Mouse (Mus musculus) testis, adult 2 months (tissue): ENCODE data around the gene Klhdc4. TPM values are rescaled to one million over a fixed set of nuclear protein-coding genes. Genes with fewer than 3 reads are reported as not detected.

Experiments
- H3K27ac ChIP-seq: fragments of 200-500 bp; 2 replicates; pipeline ENCODE4 v1.5.1; 2012; ENCODE audit warnings: low read depth, low read length; ENCODE audit not compliant: control insufficient read depth, insufficient read depth
- H3K27me3 ChIP-seq: fragments of 200-500 bp; 2 replicates; pipeline ENCODE4 v1.6.1; 2012; ENCODE audit warnings: mild to moderate bottlenecking, low read length, moderate library complexity; ENCODE audit not compliant: control insufficient read depth, insufficient read depth
- H3K36me3 ChIP-seq: fragments of 200-500 bp; 2 replicates; pipeline ENCODE4 v1.6.1; 2012; ENCODE audit warnings: mild to moderate bottlenecking, low read length; ENCODE audit not compliant: control insufficient read depth, insufficient read depth
- H3K4me1 ChIP-seq: fragments of 200-500 bp; 2 replicates; pipeline ENCODE4 v1.6.1; 2012; ENCODE audit warnings: low read length; ENCODE audit not compliant: control insufficient read depth, insufficient read depth
- H3K4me3 ChIP-seq: fragments of 200-500 bp; 2 replicates; pipeline ENCODE4 v1.5.1; 2012; ENCODE audit warnings: low read depth, mild to moderate bottlenecking, low read length, moderate library complexity, mixed read lengths; ENCODE audit not compliant: control insufficient read depth
- CTCF ChIP-seq: fragments of 200-500 bp; IDR thresholded peaks from 2 replicates; pipeline ENCODE4 v1.5.1; 2012; ENCODE audit warnings: low read depth, mild to moderate bottlenecking, inconsistent platforms, low read length, moderate library complexity; ENCODE audit not compliant: control insufficient read depth, insufficient read depth, insufficient replicate concordance
- POLR2A ChIP-seq: fragments of 200-500 bp; IDR thresholded peaks from 2 replicates; pipeline ENCODE4 v1.6.1; 2012; ENCODE audit warnings: low read depth, mild to moderate bottlenecking, inconsistent platforms, low read length, moderate library complexity; ENCODE audit not compliant: control insufficient read depth
- polyA plus RNA-seq: library from polyadenylated mRNA; depleted of rRNA; stranded (reverse); fragments of >200 nt; gene quantifications from 2 replicates; pipeline ENCODE4 v1.2.3, GENCODE M21; 2012

Gene Klhdc4
- polyA plus RNA-seq, 1 experiment: 13.6 TPM

DNA sequence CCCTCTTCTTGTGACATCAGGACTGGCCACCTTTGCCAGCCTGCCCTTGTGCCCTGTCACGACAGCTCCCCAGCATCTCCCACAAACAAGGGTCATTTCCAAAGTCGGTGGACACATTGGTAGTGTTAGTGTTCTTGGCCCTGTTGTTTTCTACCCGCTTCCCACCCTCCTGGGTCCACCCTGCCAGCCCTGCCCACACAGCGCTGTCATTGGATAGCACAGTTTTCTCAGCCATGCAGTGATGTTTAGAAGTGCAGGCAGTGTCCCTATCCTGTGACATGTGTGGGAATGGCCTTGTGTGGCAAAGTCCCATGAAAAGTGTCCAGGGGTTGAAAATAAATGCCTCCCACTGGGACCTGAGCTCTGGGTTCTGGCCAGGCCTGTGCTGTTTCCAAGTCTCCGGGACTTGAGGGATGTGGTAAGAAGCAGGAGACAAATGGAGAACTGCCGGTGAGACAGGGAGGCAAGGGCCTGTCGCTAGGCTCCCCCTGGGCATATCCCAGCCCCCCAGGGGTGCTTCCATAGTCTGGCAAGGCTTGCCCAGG is 63.7 kb downstream of the Klhdc4 start:
- Histone ChIP-seq H3K36me3 (no peaks in the 10 kb centered on the region), H3K27ac (no peak overlapping the region), H3K4me3 (no peak overlapping the region), H3K27me3 (no peaks in the 10 kb centered on the region), H3K4me1 (peaks cover 10% of the 10 kb centered on the region)
- TF ChIP-seq POLR2A (no peak), CTCF (no peak)

DNA sequence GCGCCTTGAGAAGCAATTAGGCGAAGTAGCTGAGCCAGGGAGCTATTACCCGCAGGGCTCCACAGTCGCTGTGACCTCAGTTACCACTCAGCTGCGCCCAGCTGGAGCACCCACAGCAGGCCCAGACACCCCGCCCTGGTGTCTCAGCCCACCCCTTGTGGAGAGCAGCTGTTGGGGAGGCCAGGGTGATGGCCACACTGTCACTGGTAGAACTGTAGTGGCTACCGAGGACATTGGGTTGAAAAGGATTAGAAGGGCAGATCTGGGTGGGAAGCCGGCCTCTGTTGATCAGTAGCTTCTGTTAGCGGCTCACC is 65.7 kb downstream of the Klhdc4 start:
- no peaks in the 10 kb centered on the region for H3K27me3 ChIP-seq

DNA sequence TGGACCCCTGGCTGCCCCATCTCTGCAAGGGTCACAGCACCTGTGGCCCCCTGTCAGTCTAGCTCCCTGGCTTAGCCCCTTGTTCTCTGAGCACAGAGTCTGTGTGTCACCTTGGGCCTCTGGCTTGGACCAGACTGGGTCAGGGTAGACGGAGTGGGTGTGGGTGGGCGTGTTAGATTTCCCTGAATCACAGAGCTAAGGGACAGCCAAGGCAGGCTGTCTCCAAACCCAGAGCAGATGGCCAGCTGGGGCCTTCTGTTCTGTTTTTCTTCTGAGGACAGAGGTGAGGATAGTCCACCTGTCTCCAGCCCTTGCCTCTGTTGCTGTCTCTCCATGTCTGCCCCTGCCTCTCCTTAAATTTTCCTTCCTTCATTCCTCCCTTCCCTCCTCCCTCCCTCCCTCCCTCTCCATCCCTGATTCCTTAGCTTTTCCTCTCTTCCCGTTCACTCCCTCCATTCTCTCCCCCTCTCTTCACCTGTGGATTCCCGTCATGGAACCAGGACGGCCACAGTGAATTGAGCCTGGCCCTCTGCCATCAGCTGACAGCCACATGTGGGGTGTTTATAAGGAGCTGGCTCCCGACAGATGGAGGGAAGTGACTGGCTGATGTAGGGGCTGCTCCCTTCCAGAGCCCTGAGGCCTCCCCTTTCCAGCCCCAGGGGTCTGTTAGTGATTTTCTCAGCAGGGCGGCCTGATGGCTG is 66.2 kb downstream of the Klhdc4 start:
- H3K36me3 ChIP-seq: no peaks in the 10 kb centered on the region
- H3K27ac ChIP-seq: no peak overlapping the region
- no peak overlapping the region for H3K4me3 ChIP-seq
- no peak for TF ChIP-seq CTCF
- H3K27me3 ChIP-seq: no peaks in the 10 kb centered on the region
- H3K4me1 ChIP-seq: peaks cover 6% of the 10 kb centered on the region; the same call in 1 of the 2 replicates

More for the DNA sequence above, 65.7 kb downstream of the Klhdc4 start:
- H3K4me1 ChIP-seq: peaks cover 6% of the 10 kb centered on the region; the same call in 1 of the 2 replicates
- no peak for TF ChIP-seq POLR2A
- no peak overlapping the region for H3K4me3 ChIP-seq
- H3K27ac ChIP-seq: no peak overlapping the region
- no peaks in the 10 kb centered on the region for H3K36me3 ChIP-seq

DNA sequence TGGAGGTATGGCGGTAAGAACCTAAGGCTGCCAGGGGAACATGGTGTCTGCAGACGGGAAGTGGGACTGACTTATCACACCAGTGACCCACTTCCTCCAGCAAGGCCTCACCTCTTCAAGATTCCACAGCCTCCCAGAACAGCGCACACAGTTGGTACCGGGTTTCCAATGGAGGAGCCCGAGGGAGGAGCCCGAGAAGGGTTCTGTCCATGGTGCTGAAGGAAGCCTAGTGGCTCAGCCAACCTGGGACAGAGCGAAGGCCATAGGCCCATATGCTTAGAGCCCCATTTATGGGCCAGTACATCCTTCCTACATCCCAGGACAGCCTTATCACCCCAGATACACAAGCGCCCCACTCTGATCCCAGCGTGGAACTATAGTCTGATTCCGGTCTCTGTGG is 67.9 kb downstream of the Klhdc4 start:
- H3K36me3 ChIP-seq: no peaks in the 10 kb centered on the region
- H3K27me3 ChIP-seq: no peaks in the 10 kb centered on the region
- H3K4me3 ChIP-seq: no peak overlapping the region
- TF ChIP-seq POLR2A (0 out of 2 replicates have a peak, but pooled peaks have one; percentile 22), CTCF (no peak)
- H3K27ac ChIP-seq: no peak overlapping the region
- peaks cover 6% of the 10 kb centered on the region; the same call in 1 of the 2 replicates for H3K4me1 ChIP-seq

DNA sequence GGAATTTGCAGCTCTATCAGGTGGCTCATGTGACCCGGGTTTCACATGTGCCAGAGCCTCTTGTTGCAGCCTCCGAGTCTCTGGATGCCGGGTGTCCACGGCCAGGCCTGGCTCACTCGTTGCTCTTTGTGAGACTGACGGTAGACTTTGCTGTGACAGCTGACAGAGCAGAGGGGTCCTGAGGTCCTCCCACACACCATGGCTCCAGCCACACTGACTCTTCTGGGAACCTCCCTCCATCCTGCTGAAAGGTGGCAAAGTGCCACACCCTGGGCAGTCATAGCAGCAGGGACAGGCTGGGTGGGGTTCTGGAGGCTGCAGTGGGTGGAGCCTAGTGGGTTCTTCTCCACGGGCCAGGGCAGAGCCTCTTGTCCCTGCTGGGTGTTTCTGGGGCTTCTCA is 68.9 kb downstream of the Klhdc4 start:
- H3K4me1 ChIP-seq: peaks cover 6% of the 10 kb centered on the region; the same call in 1 of the 2 replicates
- no peaks in the 10 kb centered on the region for H3K36me3 ChIP-seq
- no peak for TF ChIP-seq POLR2A
- no peak for TF ChIP-seq CTCF
- no peaks in the 10 kb centered on the region for H3K27me3 ChIP-seq
- no peak overlapping the region for H3K4me3 ChIP-seq
- H3K27ac ChIP-seq: no peak overlapping the region

DNA sequence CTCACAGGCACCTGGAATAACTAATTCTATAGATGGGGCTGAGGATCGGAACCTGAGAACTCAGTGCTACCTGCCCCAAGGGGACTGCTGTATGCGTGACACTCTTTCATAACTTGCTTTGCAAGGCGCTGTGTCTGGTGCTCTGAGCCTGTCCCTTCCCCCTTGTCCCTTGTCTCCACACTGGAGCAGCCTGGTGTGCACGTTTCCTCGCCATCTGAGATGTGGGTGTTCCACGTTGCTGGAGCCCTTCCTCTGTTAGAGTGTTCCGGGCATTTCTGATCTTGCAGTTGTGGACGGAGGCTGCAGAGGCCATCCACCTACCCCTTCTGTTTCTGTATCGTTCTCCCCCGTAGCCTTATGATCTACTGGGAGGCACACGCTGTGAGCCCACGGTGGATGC is 70.9 kb downstream of the Klhdc4 start:
- Histone ChIP-seq H3K36me3 (no peaks in the 10 kb centered on the region), H3K4me1 (peaks cover 6% of the 10 kb centered on the region; the same call in 1 of the 2 replicates), H3K27me3 (no peaks in the 10 kb centered on the region), H3K27ac (no peak overlapping the region), H3K4me3 (no peak overlapping the region)
- TF ChIP-seq POLR2A: no peak
- no peak for TF ChIP-seq CTCF

DNA sequence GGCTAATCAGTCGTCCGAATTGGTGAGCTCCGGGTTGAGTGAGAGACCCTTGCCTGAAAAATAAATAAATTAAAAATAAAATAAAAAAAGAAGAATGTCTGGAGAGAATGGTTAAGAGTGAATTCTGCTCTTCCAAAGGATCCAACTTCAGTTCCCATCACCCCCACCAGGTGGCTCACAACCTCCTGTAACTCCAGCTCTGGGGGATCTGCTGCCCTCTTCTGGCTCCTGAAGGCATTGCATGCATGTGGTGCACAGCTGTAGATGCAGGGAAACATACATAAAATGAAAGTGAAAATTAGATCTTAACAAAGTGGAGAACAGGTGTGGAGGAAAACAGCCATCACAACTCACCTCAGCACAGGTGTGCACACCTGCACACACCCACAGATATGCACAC is 78.0 kb downstream of the Klhdc4 start:
- Histone ChIP-seq H3K4me3 (no peak overlapping the region), H3K36me3 (no peaks in the 10 kb centered on the region), H3K4me1 (peaks cover 2% of the 10 kb centered on the region; the same call in 1 of the 2 replicates), H3K27ac (no peak overlapping the region), H3K27me3 (no peaks in the 10 kb centered on the region)
- TF ChIP-seq POLR2A: no peak
- peak; percentile 97 for TF ChIP-seq CTCF

DNA sequence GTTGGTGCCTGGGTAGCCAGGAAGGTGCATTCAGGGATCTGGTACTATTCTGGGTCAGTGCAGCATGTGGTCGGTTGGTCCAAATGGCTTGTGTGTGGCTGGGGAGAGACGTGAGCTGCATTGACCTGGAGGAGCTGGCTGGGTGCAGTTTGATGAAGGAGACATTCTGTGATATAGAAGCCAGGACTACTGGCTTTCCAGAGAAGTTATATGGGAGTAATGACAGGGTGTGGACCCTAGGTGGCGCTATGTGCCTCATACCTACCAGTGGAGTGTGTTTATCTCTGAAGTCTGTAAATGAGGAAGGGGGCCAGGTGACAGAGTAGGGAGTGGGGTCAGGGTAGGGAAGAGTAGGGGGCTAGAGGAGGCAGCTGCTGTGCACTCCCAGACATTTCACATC is 78.9 kb downstream of the Klhdc4 start:
- H3K27ac ChIP-seq: no peak overlapping the region
- H3K4me1 ChIP-seq: peaks cover 2% of the 10 kb centered on the region; the same call in 1 of the 2 replicates
- TF ChIP-seq POLR2A (no peak), CTCF (peak; percentile 25; the same call in 1 of the 2 replicates)
- no peak overlapping the region for H3K4me3 ChIP-seq
- H3K27me3 ChIP-seq: no peaks in the 10 kb centered on the region
- no peaks in the 10 kb centered on the region for H3K36me3 ChIP-seq
